Mouse (Mus musculus) heart, postnatal 0 days (tissue): Measurements from ENCODE around the gene Cecr2. TPM values are rescaled to one million over a fixed set of nuclear protein-coding genes. Genes with fewer than 3 reads are reported as not detected.
A peak's percentile ranks its signal among the peaks of the same experiment; 100 is the strongest.
"Not testable (repeated sequence)": the region's sequence is repeated elsewhere in the genome, so short reads cannot be mapped to it uniquely, and the experiment has no call there.

Experiments used
- ATAC-seq: fragments of 200-750 bp; cut with Nextera tagmentation; 2 replicates; pipeline ENCODE4 v1.8.0; 2017; ENCODE audit warnings: low read depth, moderate number of reproducible peaks, moderate library complexity; ENCODE audit not compliant: insufficient read depth
- DNase-seq: peaks from one replicate; pipeline ENCODE4 v3.0.0-alpha.2; 2016; ENCODE audit warnings: low spot score
- H3K27ac ChIP-seq: fragments of 300-500 bp; sonication (generic); 2 replicates; pipeline ENCODE4 v1.5.1; 2014; ENCODE audit warnings: low read depth, mild to moderate bottlenecking
- H3K27me3 ChIP-seq: fragments of 300-500 bp; sonication (generic); 2 replicates; pipeline ENCODE4 v1.6.1; 2014; ENCODE audit warnings: low read length, mixed read lengths; ENCODE audit not compliant: control insufficient read depth, insufficient read depth
- H3K36me3 ChIP-seq: fragments of 300-500 bp; sonication (generic); replicated peaks from 2 replicates; pipeline ENCODE4 v1.6.1; 2014; ENCODE audit warnings: low read length, mixed read lengths; ENCODE audit not compliant: control insufficient read depth, insufficient read depth
- H3K4me1 ChIP-seq: fragments of 300-500 bp; sonication (generic); 2 replicates; pipeline ENCODE4 v1.6.1; 2014; ENCODE audit warnings: antibody characterized with exemption; ENCODE audit not compliant: control insufficient read depth, insufficient read depth
- H3K4me2 ChIP-seq: fragments of 300-500 bp; sonication (generic); 2 replicates; pipeline ENCODE4 v1.6.1; 2014; ENCODE audit warnings: low read depth, mild to moderate bottlenecking, low read length, moderate library complexity
- H3K4me3 ChIP-seq: fragments of 300-500 bp; sonication (generic); 2 replicates; pipeline ENCODE4 v1.5.1; 2014; ENCODE audit warnings: low read depth, low read length
- H3K9ac ChIP-seq: fragments of 300-500 bp; sonication (generic); replicated peaks from 2 replicates; pipeline ENCODE4 v1.6.1; 2014; ENCODE audit warnings: low read depth, low read length, mixed read lengths
- H3K9me3 ChIP-seq: fragments of 300-500 bp; sonication (generic); replicated peaks from 2 replicates; pipeline ENCODE4 v1.6.1; 2016; ENCODE audit warnings: low read length; ENCODE audit not compliant: control insufficient read depth
- CTCF ChIP-seq: IDR thresholded peaks from 2 replicates; pipeline ENCODE4 v1.5.1; 2016; ENCODE audit warnings: antibody characterized with exemption, control low read depth, low read depth
- EP300 ChIP-seq: IDR thresholded peaks from 2 replicates; pipeline ENCODE4 v1.6.1; 2016; ENCODE audit warnings: antibody characterized with exemption, low read depth
- WGBS: fragments of 180-500 bp; shearing (Covaris S2); extraction: QIAGEN DNeasy Blood & Tissue Kit; methylation state at CpG from one replicate; pipeline ENCODE4 v1.1.7; 2014; 5-methylcytosine and 5-hydroxymethylcytosine counted together
- polyA plus RNA-seq: library from polyadenylated mRNA; unstranded; fragments of >200 nt; fragmentation: Nextera tagmentation; extraction: Ambion mirVana; gene quantifications from 2 replicates; pipeline ENCODE4 v1.2.1, GENCODE M21; 2015
- total RNA-seq: library from RNA; depleted of rRNA; stranded (reverse); fragments of >200 nt; gene quantifications from 2 replicates; pipeline ENCODE4 v1.2.3, GENCODE M21; 2014; ENCODE audit warnings: low replicate concordance

Gene Cecr2
- total and polyA plus RNA-seq, 2 experiments from 2014 or later = 0.87 to 5.8 TPM

- H3K4me1 ChIP-seq = no peaks in the 10 kb centered on the region
- DNase-seq (no peak), ATAC-seq (peak; percentile 44; the same call in 1 of the 2 replicates)
- 55% methylated on average over 23 of the region's 23 CpGs for WGBS
- no peak overlapping the region for H3K4me2 ChIP-seq
- H3K27me3 ChIP-seq = no peaks in the 10 kb centered on the region
- no peaks in the 10 kb centered on the region for H3K36me3 ChIP-seq
- H3K27ac ChIP-seq = peak overlapping the region; percentile 67
- TF ChIP-seq CTCF = no peak
- TF ChIP-seq EP300 = no peak
- no peak overlapping the region for H3K4me3 ChIP-seq
- no peak overlapping the region for H3K9ac ChIP-seq
- H3K9me3 ChIP-seq = no peaks in the 10 kb centered on the region
These were observed 21.5 kb upstream of the Cecr2 start for GRCm38 (mm10) chr6:120644346-120645299.

- ATAC-seq, H3K27ac ChIP-seq, H3K36me3 ChIP-seq, H3K9ac ChIP-seq, H3K9me3 ChIP-seq, H3K27me3 ChIP-seq, DNase-seq, H3K4me1 ChIP-seq, H3K4me3 ChIP-seq, H3K4me2 ChIP-seq: not testable (repeated sequence)
- WGBS = 87% methylated on average over 3 of the region's 4 CpGs
These were observed 18.7 kb upstream of the Cecr2 start for GRCm38 (mm10) chr6:120647246-120648028.

- Histone ChIP-seq H3K36me3 (no peaks in the 10 kb centered on the region), H3K9me3 (no peaks in the 10 kb centered on the region), H3K4me3 (no peak overlapping the region), H3K27me3 (no peaks in the 10 kb centered on the region), H3K9ac (no peak overlapping the region), H3K27ac (no peak overlapping the region), H3K4me2 (no peak overlapping the region), H3K4me1 (no peaks in the 10 kb centered on the region)
- TF ChIP-seq CTCF = no peak
- TF ChIP-seq EP300 = no peak
- no peak for ATAC-seq
- DNase-seq = peak; percentile 8
- WGBS = 22% methylated on average over 5 of the region's 5 CpGs
These were observed 18.0 kb upstream of the Cecr2 start for GRCm38 (mm10) chr6:120648205-120648604.

- WGBS = 37% methylated on average over 7 of the region's 7 CpGs
- TF ChIP-seq CTCF = no peak
- no peak for TF ChIP-seq EP300
- H3K9ac ChIP-seq = no peak overlapping the region
- DNase-seq = no peak
- H3K9me3 ChIP-seq = no peaks in the 10 kb centered on the region
- no peak overlapping the region for H3K4me2 ChIP-seq
- H3K4me1 ChIP-seq = no peaks in the 10 kb centered on the region
- ATAC-seq = no peak
- H3K27me3 ChIP-seq = no peaks in the 10 kb centered on the region
- H3K27ac ChIP-seq = no peak overlapping the region
- no peaks in the 10 kb centered on the region for H3K36me3 ChIP-seq
- H3K4me3 ChIP-seq = no peak overlapping the region
These were observed 13.5 kb upstream of the Cecr2 start for GRCm38 (mm10) chr6:120652666-120653065.

GRCm38 (mm10) chr6:120655702-120656101 is 10.5 kb upstream of the Cecr2 start:
- no peak overlapping the region for H3K27ac ChIP-seq
- ATAC-seq = no peak
- no peaks in the 10 kb centered on the region for H3K4me1 ChIP-seq

More at GRCm38 (mm10) chr6:120655702-120656101, 10.5 kb upstream of the Cecr2 start:
- no peak for DNase-seq
- WGBS = 77% methylated on average over 3 of the region's 3 CpGs
- H3K27me3 ChIP-seq = no peaks in the 10 kb centered on the region
- H3K9ac ChIP-seq = no peak overlapping the region
- no peaks in the 10 kb centered on the region for H3K9me3 ChIP-seq
- H3K4me2 ChIP-seq = no peak overlapping the region
- H3K4me3 ChIP-seq = no peak overlapping the region
- TF ChIP-seq EP300 = no peak
- no peak for TF ChIP-seq CTCF
- no peaks in the 10 kb centered on the region for H3K36me3 ChIP-seq
